Mouse (Mus musculus): ENCODE measurements at regions not wholly inside any gene's neighbourhood (a gene's known extent, or its start where the extent isn't known, plus 50 kb on each side); places are given as distances from the start of the nearest gene placed in this dataset.

DNA sequence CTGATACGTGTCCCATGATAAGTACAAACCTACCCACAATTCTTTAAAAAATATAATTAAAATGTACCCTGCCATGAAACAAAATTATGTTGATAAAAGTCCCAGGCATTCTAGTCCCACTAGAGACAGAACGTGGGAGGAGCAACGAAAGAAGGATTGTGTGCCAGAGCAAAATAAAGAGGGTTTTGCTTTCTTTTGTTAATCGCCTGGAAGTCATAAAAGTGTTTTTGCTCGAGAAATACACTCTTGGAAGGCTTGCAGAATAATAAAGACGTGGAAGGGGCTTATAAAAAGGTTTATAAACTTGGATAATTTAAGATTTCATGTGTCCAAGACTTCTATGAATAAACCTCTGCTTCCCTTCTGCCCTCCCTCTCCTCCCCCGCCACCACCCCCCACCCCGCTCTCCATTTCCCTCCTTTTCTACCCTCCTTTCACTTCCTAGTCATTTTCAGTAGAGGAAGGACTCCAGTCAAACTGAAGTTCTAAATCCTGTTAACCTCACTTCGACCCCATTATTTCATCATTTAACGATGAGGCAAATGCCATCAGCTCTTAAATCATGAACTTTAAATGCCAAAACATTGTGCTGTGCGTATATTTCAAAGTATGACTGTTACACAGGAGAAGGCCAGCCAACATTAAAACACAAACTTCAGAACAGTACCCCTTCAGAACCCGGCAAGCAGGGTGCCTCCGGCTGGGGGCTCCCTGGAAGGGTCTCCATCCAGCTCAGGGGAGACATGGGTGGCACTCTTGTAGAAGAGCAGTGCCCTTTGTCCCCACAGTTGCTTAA is 54.8 kb upstream of the Cep85l start:
- no peak for DNase-seq

DNA sequence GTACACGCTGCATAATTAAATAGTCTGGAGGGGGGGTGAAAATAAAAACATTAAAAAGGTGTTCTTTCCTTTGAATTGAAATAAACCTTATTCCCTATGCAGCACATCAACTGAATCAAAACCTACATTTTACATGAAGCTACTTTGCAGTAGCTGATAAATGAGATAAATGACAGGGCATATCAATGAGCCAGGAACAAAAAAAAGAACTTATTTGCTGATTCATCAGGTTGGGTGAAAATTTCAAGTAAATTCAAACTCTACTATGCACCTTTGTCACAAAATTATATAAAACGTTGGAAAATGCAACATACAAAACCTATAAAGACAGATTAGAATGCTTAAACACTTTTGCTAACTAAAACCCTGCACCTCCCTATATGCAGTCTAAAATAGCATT is 53.0 kb upstream of the Cep85l start:
- DNase-seq: no peak

DNA sequence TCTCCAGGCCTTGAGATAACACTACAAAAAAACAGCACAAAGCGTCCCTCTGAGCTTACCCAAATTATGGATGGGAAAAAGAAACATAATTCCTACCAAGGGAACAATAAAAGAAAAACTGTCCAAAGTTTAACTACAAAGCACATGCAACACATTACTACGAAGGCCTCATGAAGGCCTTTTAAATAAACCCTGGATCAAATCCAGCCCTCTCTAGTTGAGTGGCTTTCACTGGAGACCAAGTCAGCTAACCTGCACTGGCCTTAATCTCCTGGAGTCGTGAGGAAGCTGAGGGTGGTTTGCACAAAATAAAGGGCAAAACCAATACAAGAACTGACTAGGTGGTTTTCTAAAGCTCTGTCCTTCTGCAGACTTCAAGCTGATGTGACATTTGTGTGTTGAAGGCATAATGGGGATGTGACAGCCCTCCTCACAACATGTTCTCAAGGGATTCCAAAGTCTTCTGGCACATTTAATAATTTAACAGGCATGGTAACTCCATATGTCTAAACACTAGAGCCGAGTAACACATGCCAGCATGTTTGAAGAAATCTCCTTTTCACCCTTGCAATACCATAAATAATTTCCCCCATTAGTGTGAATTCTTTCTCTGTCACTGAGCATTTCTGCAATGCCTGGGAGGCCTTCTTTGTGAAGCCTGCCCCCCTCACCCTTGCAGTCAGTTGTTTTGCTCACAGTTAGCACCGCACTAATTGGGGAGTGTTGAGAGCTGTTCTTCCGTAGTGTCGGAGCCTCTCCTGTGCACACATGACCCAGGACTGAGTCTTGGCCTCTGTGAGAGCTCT is 50.0 kb upstream of the Cep85l start:
- no peak for DNase-seq
